Mouse (Mus musculus) thymus, adult 2 months (tissue): ENCODE data around the gene Abhd16b. TPM values are rescaled to one million over a fixed set of nuclear protein-coding genes. Genes with fewer than 3 reads are reported as not detected.

Experiments
- DNase-seq: peaks from one replicate; pipeline ENCODE4 v3.0.0; 2021
- H3K27ac ChIP-seq: fragments of 200-500 bp; 2 replicates; pipeline ENCODE4 v1.5.1; 2012; ENCODE audit warnings: low read length, control low read depth; ENCODE audit not compliant: control insufficient read depth, insufficient read depth
- H3K27me3 ChIP-seq: fragments of 200-500 bp; 2 replicates; pipeline ENCODE4 v1.6.1; 2012; ENCODE audit warnings: mild to moderate bottlenecking, low read length, moderate library complexity, mixed read lengths; ENCODE audit not compliant: control insufficient read depth, insufficient read depth
- H3K36me3 ChIP-seq: fragments of 200-500 bp; 2 replicates; pipeline ENCODE4 v1.6.1; 2012; ENCODE audit warnings: mild to moderate bottlenecking, low read length, moderate library complexity; ENCODE audit not compliant: control insufficient read depth, insufficient read depth
- H3K4me1 ChIP-seq: fragments of 200-500 bp; replicated peaks from 2 replicates; pipeline ENCODE4 v1.6.1; 2012; ENCODE audit warnings: low read length; ENCODE audit not compliant: control insufficient read depth, insufficient read depth
- H3K4me3 ChIP-seq: fragments of 200-500 bp; 2 replicates; pipeline ENCODE4 v1.5.1; 2012; ENCODE audit warnings: mild to moderate bottlenecking, low read length, control low read depth, moderate library complexity; ENCODE audit not compliant: control insufficient read depth, insufficient read depth
- CTCF ChIP-seq: fragments of 200-500 bp; IDR thresholded peaks from 2 replicates; pipeline ENCODE4 v1.5.1; 2012; ENCODE audit warnings: mild to moderate bottlenecking, control low read depth, low read length, moderate library complexity, borderline replicate concordance; ENCODE audit not compliant: control insufficient read depth, poor library complexity, insufficient read depth; ENCODE audit errors: extremely low read depth
- POLR2A ChIP-seq: fragments of 200-500 bp; IDR thresholded peaks from 2 replicates; pipeline ENCODE4 v1.6.1; 2012; ENCODE audit warnings: mild to moderate bottlenecking, low read length, control low read depth, moderate library complexity; ENCODE audit not compliant: control insufficient read depth, poor library complexity, insufficient read depth; ENCODE audit errors: extremely low read depth
- WGBS: fragments of 180-500 bp; shearing (Covaris S2); methylation state at CpG from one replicate; pipeline ENCODE4 v1.1.7; 2018; 5-methylcytosine and 5-hydroxymethylcytosine counted together
- polyA plus RNA-seq: library from polyadenylated mRNA; depleted of rRNA; stranded (reverse); fragments of >200 nt; gene quantifications from 2 replicates; pipeline ENCODE4 v1.2.3, GENCODE M21; 2012; rRNA removed

Abhd16b gene
- polyA plus RNA-seq: 0.13 and 0.16 TPM in 2 replicates

DNA sequence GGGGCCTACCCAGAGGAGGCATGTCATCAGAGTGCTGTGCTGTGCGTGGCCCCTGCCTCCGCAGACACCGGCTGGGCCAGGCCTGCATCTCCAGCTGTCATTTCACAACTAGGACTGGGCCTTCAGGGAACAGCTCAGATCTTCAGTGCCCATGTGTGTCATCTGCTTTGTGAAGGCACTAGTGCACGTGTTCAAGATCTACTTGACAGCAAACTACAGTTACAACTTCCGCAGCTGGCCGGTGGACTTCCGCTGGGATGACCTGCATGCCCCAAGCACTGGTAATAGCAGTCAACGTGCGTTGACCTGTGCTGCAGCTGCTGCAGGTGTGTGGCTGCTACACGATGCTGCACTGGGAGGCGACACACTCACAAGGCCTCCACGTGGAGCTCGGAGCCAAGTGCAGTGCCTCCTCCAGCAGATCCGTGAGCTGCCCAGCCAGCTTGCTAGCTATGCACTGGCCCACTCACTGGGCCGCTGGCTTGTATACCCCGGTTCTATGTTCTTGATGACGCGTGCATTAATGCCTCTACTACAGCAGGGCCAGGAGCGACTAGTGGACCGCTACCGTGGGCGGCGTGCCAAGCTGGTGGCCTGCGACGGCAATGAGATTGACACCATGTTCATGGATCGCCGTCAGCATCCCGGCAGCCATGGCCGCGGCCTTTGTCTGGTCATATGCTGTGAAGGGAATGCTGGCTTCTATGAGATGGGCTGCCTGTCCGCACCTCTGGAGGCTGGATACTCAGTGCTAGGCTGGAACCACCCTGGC is at the start of gene Abhd16b:
Gene Abhd16b, plus strand, starts transcription at position 51 of the 772 bp plus-strand sequence.
- Histone ChIP-seq H3K4me3 (no peak within 1 kb of the TSS), H3K27me3 (no peaks in the 10 kb centered on the region), H3K36me3 (no peaks in the 10 kb centered on the region), H3K4me1 (peaks cover 5% of the 10 kb centered on the region; the same call in 1 of the 2 replicates), H3K27ac (no peak within 1 kb of the TSS)
- 97% methylated on average over 31 of the region's 31 CpGs for WGBS
- no peak for DNase-seq
- TF ChIP-seq POLR2A (no peak), CTCF (no peak)

DNA sequence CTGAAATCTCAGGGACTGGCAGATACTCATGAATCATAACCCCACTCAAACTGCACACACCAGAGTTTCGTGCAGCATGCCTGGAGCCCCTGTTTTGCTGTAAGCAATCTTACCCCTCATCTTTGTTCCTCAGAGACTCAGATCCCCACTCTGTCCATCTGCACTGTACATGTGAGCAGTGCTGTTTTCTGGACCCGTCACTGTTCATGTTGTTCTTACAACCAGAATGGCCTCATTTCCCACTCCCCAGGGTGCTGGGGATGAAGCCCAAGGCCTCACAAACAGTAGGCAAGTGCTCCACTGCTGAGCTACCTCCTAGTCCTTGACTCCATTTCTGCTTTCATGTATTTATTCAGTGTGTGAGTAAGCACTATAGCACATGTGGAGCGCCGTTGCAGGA is 40.8 kb upstream of the Abhd16b start:
- no peak for DNase-seq
- Histone ChIP-seq H3K27me3 (no peaks in the 10 kb centered on the region; the same call in 1 of the 2 replicates), H3K4me1 (no peaks in the 10 kb centered on the region), H3K36me3 (no peaks in the 10 kb centered on the region), H3K27ac (no peak overlapping the region), H3K4me3 (no peak overlapping the region)
- WGBS: 91% methylated on average over 4 of the region's 4 CpGs
- TF ChIP-seq POLR2A (no peak), CTCF (no peak)

DNA sequence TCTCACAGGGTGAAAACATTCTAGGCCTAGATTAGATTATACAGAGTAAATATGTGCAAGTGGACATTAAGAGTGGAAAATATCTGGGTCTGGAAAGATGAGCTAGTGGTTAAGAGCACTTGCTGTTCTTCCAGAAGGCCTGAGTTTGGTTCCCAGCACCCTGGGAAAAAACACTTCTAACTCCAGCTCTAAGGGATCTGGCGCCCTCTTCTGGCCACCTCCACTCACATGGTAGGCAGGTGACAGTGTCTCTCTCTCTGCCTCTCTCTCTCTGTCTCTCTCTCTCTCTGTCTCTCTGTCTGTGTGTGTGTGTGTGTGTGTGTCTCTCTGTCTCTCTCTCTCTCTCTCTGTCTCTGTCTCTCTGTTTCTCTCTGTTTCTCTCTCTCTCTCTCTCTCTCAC is 39.7 kb upstream of the Abhd16b start:
- no peaks in the 10 kb centered on the region for H3K36me3 ChIP-seq
- peak; percentile 13 for DNase-seq
- no peaks in the 10 kb centered on the region for H3K4me1 ChIP-seq
- no peak overlapping the region for H3K4me3 ChIP-seq
- H3K27ac ChIP-seq: no peak overlapping the region
- H3K27me3 ChIP-seq: no peaks in the 10 kb centered on the region; the same call in 1 of the 2 replicates
- WGBS: 95% methylated on average over 1 of the region's 1 CpGs
- TF ChIP-seq CTCF: no peak

DNA sequence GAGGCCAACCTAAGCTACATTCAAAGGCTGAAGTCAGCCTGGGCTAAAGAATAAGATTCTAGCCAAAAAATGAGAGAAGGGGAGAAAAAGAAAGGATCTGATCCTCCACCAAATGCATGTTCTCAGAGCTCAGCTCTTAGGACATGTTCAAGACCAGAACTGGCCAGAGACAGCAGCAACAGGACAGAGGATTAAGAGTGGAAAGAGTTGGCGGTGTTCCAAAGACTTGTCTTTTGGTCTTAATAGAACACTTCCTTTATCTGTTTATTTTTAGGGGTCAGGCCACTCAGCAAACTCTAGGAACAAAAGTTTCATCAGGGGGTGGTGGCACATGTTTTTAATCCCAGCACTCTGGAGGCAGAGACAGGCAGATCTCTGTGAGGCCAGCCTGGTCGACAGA is 37.1 kb upstream of the Abhd16b start:
- H3K36me3 ChIP-seq: no peaks in the 10 kb centered on the region
- no peak for DNase-seq
- peaks cover 18% of the 10 kb centered on the region for H3K27me3 ChIP-seq
- no peak for TF ChIP-seq POLR2A
- no peak for TF ChIP-seq CTCF
- H3K4me3 ChIP-seq: no peak overlapping the region
- no peak overlapping the region for H3K27ac ChIP-seq
- WGBS: 83% methylated on average over 2 of the region's 2 CpGs
- peaks cover 11% of the 10 kb centered on the region for H3K4me1 ChIP-seq

DNA sequence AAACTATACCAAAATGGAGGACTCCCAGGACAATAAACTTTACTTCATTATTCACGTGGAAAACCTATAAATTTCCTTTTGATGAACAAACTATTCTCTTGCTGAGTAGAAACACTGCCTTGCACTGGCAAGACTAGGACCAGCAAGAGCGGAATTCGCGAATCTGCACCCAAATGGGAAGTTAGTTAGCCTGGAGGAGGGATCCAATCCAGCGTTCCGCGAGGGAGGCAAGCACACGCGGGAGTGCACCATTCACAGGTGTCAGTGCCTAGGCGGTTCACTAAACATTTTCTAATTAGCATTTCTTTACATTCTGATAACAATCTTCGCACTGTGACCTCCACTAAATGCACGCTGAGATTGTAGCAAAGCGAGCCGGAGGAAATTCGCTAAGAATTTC is 35.2 kb upstream of the Abhd16b start:
- no peak for DNase-seq
- no peak overlapping the region for H3K4me3 ChIP-seq
- H3K27ac ChIP-seq: no peak overlapping the region
- TF ChIP-seq POLR2A (no peak), CTCF (no peak)
- peaks cover 22% of the 10 kb centered on the region for H3K27me3 ChIP-seq
- 12% methylated on average over 15 of the region's 15 CpGs for WGBS
- no peaks in the 10 kb centered on the region for H3K36me3 ChIP-seq
- H3K4me1 ChIP-seq: peaks cover 11% of the 10 kb centered on the region

DNA sequence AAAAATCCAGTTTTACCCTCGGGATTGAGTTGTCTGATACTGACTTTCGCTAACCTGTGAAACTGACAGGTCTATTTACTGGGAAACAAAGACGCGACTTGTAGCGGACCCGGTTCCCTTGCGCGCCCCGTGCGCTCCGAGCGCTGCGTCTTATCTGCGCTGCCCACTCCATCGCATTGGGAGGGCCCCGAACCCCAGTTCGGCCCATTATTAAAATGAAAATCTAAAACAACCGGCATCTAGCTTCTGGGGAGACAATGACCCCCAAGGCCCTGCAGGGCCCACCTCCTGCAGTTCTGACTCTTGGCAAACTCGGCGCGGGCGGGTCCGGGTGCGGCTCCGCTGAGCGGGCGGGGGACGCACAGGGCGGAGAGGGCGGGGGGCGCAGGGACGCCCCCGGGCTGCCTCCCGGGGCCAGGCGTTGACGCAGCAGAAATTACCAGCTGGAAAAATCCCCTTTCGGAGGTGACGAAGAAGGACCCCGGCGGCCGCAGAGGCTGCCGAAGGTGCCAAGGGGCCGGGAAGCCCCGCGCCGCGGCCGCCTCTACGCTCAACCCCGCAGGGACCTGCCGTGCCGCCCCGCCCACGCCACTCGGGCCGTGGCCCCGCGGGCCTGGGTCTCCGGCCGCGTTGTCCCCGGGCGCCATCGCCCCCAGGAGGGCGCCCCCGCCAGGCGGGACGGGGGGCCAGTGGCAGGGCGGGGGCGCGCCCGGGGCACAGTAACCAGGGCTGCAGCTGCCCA is 34.4 kb upstream of the Abhd16b start:
- Histone ChIP-seq H3K27me3 (peaks cover 22% of the 10 kb centered on the region), H3K27ac (no peak overlapping the region), H3K4me1 (peaks cover 11% of the 10 kb centered on the region)

DNA sequence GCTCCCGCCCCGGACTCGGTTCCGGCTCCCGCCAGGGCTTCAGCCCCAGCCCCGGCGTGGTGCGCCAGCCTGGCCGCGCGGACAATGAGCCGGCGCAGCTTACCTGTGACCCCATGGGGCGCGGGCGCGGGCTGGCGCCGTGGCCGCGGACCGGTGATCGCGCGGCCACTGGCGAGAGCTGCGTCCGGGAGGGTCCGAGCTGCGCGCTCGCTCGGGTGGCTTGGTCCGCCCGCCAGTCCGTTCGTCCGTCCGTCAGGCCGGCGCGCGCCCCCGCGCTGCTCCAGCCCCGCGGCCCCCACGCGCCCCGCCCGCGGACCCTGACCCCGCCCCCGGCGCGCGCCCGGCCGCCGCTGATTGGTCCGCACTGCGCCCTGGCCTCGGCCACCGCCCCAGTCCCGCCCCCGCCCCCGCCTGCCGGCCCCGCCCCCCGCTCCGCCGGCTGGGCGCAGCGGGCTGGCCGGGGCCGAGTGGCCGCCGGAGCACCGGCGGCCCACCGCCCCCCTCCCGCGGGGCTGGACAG is 33.8 kb upstream of the Abhd16b start, which contains the start of gene Zbtb46:
Gene Zbtb46, minus strand, starts transcription at position 274 of the 520 bp plus-strand sequence.
- H3K27ac ChIP-seq: no peak within 1 kb of the TSS
- H3K4me1 ChIP-seq: peaks cover 11% of the 10 kb centered on the region
- H3K4me3 ChIP-seq: peak within 1 kb of the TSS; percentile 48
- 5% methylated on average over 64 of the region's 83 CpGs for WGBS
- DNase-seq: peak; percentile 59
- peaks cover 22% of the 10 kb centered on the region for H3K27me3 ChIP-seq
- TF ChIP-seq POLR2A (no peak), CTCF (no peak)
- no peaks in the 10 kb centered on the region for H3K36me3 ChIP-seq

More for the DNA sequence above, 34.4 kb upstream of the Abhd16b start:
- 2% methylated on average over 70 of the region's 72 CpGs for WGBS
- Histone ChIP-seq H3K36me3 (no peaks in the 10 kb centered on the region), H3K4me3 (peak overlapping the region; percentile 48)
- peak; percentile 5 for DNase-seq
- TF ChIP-seq POLR2A (no peak), CTCF (no peak)
